Mouse (Mus musculus): Measurements from ENCODE around the gene Abi1. TPM values are rescaled to one million over a fixed set of nuclear protein-coding genes. Genes with fewer than 3 reads are reported as not detected.
"Not testable (repeated sequence)": the region's sequence is repeated elsewhere in the genome, so short reads cannot be mapped to it uniquely, and the experiment has no call there.

Gene Abi1
- total RNA-seq (2021) = 10 to 100 TPM; 34.3 to 34.9 TPM

- peak; percentile 91 for DNase-seq
These were observed at the start of gene Abi1 for GRCm38 (mm10) chr2:23040001-23040646. TSS of gene Abi1 (minus strand) at chr2:23040241.

GRCm38 (mm10) chr2:23084540-23084939 lies 44.5 kb upstream of the Abi1 start:
- no peak for DNase-seq

- DNase-seq = no peak
These were observed 38.5 kb upstream of the Abi1 start for GRCm38 (mm10) chr2:23078588-23078987.

GRCm38 (mm10) chr2:23077693-23078092 lies 37.7 kb upstream of the Abi1 start:
- DNase-seq = no peak

- DNase-seq = no peak
These were observed 36.7 kb upstream of the Abi1 start for GRCm38 (mm10) chr2:23076783-23077182.

GRCm38 (mm10) chr2:23075846-23076245 lies 35.8 kb upstream of the Abi1 start:
- no peak for DNase-seq

GRCm38 (mm10) chr2:23071406-23071805 lies 31.4 kb upstream of the Abi1 start:
- DNase-seq = no peak

GRCm38 (mm10) chr2:23070491-23070890 lies 30.4 kb upstream of the Abi1 start:
- DNase-seq = no peak

- peak; percentile 96 for DNase-seq
These were observed 29.1 kb upstream of the Abi1 start for GRCm38 (mm10) chr2:23068894-23069744.

- DNase-seq = no peak
These were observed 28.3 kb upstream of the Abi1 start for GRCm38 (mm10) chr2:23068370-23068737.

- DNase-seq = peak; percentile 94
These were observed 27.7 kb upstream of the Abi1 start, which contains the start of gene Acbd5 for GRCm38 (mm10) chr2:23067552-23068369. TSS of gene Acbd5 (plus strand) at chr2:23068167.

- peak; percentile 7 for DNase-seq
These were observed 12.5 kb upstream of the Abi1 start for GRCm38 (mm10) chr2:23052523-23052922.

GRCm38 (mm10) chr2:23051890-23052289 lies 11.8 kb upstream of the Abi1 start:
- no peak for DNase-seq

- DNase-seq = no peak
These were observed 8.0 kb upstream of the Abi1 start for GRCm38 (mm10) chr2:23048006-23048405.

- no peak for DNase-seq
These were observed 5.7 kb upstream of the Abi1 start for GRCm38 (mm10) chr2:23045703-23046102.

- DNase-seq = no peak
These were observed 2.1 kb upstream of the Abi1 start for GRCm38 (mm10) chr2:23042189-23042588.

GRCm38 (mm10) chr2:23041457-23041856 lies 1.4 kb upstream of the Abi1 start:
- no peak for DNase-seq

GRCm38 (mm10) chr2:23040690-23041089 lies 649 bp upstream of the Abi1 start:
- DNase-seq = not testable (repeated sequence)

GRCm38 (mm10) chr2:23039082-23040000 lies 700 bp downstream of the Abi1 start:
- peak; percentile 64 for DNase-seq

GRCm38 (mm10) chr2:23035467-23035866 lies 4.6 kb downstream of the Abi1 start:
- DNase-seq = no peak

GRCm38 (mm10) chr2:23034692-23035435 lies 5.2 kb downstream of the Abi1 start:
- no peak for DNase-seq
